Mouse (Mus musculus): ENCODE results near the gene Padi1.

The Padi1 gene

GRCm38 (mm10) chr4:140845666-140846065 lies at the start of gene Padi1:
Padi1 (minus strand) TSS chr4:140845778.
- DNase-seq (ENCODE audit: low read depth, low spot score), result no peak

GRCm38 (mm10) chr4:140892163-140892530 lies 46.6 kb upstream of the Padi1 start:
- no peak for DNase-seq (ENCODE audit: low read depth, low spot score)

DNA sequence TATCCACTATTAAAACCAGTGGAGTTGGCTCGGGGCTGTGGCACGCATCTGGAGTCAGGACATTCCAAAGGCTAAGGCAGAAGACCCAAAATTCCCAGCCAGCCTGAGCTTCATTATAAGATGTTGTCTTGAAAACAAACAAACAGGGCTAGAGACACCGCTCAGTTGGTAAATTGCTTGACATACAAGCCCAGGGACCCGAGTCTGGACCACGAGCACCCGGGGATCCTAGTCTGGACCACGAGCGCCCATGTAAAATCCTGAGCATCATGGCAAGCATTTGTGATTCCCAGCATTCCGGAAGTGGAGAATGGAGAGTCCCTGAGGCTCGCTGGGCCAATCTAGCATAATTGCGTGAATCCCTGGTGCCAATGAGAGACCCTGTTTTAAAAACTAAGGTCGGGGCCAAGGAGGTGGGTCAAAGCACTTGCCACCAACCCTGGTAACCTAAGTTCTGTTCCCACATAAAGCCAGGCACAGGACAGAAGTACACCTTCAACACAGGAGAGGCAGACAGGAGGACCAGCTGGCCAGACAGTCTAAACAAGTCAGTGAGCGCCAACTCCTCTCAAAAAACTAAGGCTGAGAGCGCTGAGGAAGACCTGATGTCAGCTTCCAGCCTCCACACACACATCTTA lies 46.1 kb upstream of the Padi1 start:
- no peak for DNase-seq (ENCODE audit: low read depth, low spot score)

DNA sequence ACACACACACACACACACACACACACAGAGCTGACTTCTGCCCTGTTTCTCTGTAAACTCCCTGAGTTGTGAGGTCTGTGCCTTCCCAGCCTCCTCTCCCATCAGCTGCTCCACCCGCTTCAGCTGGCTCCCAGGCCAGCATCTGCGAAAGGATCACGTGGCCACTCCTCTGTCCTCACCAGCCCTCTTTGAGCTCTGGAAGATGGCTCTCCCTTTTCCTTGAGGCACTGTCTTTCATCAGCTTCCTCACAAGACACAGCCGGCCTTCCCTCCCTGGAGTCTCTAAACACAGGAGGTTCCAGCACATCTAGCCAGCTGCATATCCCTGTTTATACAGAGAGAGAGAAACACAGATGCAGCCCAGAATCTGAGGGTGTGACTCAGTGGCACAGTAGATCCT lies 38.3 kb upstream of the Padi1 start:
- no peak for DNase-seq (ENCODE audit: low read depth, low spot score)

- DNase-seq (ENCODE audit: low read depth, low spot score), result no peak
Measured at GRCm38 (mm10) chr4:140882981-140883380, 37.4 kb upstream of the Padi1 start.

DNA sequence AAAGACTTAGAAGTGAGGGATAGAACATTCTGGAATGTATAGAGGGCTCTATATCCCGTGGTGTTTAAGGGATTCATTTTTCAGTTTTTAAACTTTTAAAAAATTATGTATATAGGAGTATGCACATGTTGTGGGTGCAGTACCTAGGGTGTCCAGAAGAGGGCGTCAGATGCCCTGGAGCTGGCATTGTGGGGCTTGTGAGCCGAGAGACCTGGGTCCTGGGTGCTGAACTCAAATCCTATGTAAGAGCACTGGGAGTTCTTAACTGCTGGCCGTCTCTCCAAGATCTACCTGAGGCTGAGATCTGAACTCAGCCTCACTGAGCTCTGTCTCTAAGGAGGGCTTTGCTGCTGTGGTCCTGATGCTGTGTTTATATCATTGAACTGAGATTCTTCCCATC lies 36.8 kb upstream of the Padi1 start:
- DNase-seq (ENCODE audit: low read depth, low spot score), result no peak

DNA sequence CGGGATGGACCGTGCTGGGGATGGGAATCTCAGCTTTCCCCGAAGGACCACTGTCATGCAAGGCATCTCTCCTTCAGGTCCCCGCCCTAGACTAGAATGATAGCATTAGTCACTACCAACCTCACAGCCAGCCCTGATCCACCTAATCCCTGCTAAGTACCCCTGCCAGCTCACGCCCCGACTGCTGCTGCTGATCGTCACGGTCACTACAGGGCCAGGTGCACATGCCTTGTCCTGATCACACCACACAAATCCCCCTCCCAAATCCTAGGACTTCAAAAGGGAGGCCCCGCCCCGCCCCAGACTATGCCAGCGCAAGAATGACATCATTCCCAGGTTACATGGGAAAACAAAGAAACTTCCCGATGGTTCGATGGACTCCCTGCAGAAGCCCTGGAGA lies 36.2 kb upstream of the Padi1 start:
- DNase-seq (ENCODE audit: low read depth, low spot score), result no peak

- no peak for DNase-seq (ENCODE audit: low read depth, low spot score)
Measured at GRCm38 (mm10) chr4:140881026-140881670, 35.6 kb upstream of the Padi1 start.

- no peak for DNase-seq (ENCODE audit: low read depth, low spot score)
Measured at GRCm38 (mm10) chr4:140880207-140880606, 34.6 kb upstream of the Padi1 start.

DNA sequence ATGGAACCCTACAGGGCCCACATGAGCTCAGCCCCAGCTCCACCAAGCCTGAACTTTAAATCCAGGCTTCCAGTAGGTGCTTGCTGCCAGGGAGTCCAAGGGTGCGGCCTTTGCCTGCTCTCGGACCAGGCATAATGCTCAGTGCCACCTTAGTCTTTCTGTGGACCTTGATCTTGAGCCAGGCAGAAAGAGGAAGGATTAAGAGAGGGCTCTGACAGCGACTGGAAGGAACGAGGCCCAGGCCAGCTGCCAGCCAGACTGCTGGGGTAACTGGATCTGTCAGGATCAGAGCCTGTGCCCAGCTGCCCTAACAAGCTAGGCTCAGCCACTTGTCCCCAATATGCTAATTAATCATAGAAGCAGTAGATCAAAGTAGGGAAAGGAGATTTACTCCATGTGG lies 34.2 kb upstream of the Padi1 start:
- no peak for DNase-seq (ENCODE audit: low read depth, low spot score)

DNA sequence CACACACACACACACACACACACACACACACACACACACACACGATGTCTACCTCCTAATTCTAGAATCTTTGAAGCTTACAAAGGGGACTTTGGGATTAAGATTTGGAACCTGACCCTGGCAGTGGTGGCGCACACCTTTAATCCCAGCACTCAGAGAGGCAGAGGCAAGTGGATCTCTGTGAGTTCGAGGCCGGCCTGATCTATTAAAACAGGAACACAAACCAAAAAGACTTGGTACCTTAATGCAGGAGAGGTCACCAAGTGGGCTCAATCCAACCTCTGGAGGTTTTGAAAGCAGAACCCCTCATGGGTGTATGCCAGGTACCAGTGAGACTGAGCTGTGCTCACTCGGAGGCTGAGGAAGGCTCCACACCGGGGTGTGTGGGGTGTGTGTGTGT lies 33.5 kb upstream of the Padi1 start:
- DNase-seq (ENCODE audit: low read depth, low spot score), result no peak

GRCm38 (mm10) chr4:140878655-140879054 lies 33.1 kb upstream of the Padi1 start:
- DNase-seq (ENCODE audit: low read depth, low spot score), result no peak

- no peak for DNase-seq (ENCODE audit: low read depth, low spot score)
Measured at GRCm38 (mm10) chr4:140877441-140877840, 31.9 kb upstream of the Padi1 start.

DNA sequence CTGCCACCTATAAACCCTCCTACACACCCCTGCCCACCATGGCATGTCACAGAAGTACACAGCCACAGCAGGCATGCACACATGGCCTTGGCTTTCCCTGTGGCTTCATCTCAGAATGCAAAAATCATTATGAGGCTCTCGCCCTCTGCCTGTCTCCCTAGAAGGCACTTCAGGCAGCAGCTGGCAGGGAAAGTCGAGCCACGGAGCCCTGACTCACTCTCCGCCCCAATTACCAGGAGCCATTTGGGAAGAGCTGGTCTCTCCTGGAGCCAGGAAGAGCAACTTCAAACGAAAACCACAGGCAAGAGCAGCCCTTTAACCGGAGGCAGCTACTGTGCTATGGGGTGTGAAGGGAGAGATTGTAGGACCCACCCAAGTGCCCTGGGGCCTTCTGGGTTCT lies 31.1 kb upstream of the Padi1 start:
- no peak for DNase-seq (ENCODE audit: low read depth, low spot score)

- DNase-seq (ENCODE audit: low read depth, low spot score), result no peak
Measured at GRCm38 (mm10) chr4:140876161-140876560, 30.6 kb upstream of the Padi1 start.

GRCm38 (mm10) chr4:140873011-140873410 lies 27.4 kb upstream of the Padi1 start:
- no peak for DNase-seq (ENCODE audit: low read depth, low spot score)

DNA sequence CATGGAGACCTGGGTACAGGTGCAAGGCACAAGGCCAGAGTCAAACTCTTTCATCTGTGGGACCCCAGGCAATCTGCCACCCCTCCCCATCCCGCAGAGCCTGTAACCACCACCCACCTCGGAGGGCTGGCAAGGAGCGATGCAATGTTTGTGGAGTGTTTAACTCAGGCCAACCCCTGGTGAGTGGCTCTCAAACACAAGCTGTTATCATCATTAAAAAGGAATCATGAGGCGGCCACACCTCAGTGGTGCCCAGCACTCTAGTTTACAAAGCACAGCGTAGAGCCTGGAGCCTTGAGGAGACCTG lies 27.1 kb upstream of the Padi1 start:
- DNase-seq (ENCODE audit: low read depth, low spot score), result no peak

GRCm38 (mm10) chr4:140871851-140872685 lies 26.5 kb upstream of the Padi1 start:
- DNase-seq (ENCODE audit: low read depth, low spot score), result no peak

GRCm38 (mm10) chr4:140871376-140871775 lies 25.8 kb upstream of the Padi1 start:
- DNase-seq (ENCODE audit: low read depth, low spot score), result no peak

DNA sequence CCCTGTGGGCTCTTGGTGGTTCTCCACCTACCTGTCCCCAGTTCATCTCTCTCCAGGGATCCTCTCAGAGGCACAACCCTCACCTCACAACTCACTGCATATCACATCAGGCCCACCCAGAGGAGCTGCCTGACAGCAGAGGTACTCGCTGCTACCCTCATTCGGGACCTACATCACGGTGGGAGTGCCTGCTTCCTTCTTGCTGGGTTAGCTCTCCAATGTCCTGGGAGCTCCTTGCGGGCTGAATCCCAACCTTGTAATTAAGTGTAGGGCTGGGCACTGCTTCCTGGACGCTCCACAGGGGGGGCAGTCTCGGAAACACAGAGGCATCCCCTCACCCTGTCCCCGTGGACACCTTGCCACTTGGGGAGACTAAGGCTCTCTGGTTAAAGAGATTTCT lies 25.3 kb upstream of the Padi1 start:
- no peak for DNase-seq (ENCODE audit: low read depth, low spot score)

DNA sequence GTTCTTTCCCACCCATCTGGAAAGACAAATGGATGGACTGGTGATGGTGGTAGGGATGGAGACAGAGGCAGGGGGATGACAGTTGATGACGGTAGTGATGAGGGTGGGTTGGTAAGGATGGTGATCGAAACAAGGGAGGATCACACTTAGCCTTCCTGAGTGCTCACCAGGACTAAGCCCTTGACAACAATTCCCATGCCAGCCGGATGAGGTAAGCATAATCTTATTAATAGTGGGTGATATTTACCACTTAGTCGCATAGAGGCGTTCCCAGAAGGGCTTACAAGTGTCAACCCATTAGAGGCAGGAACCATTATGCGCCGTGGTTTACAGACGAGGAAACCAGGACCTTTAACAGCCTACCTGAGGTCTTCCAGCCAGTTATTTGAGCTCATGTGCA lies 24.4 kb upstream of the Padi1 start:
- no peak for DNase-seq (ENCODE audit: low read depth, low spot score)

- no peak for DNase-seq (ENCODE audit: low read depth, low spot score)
Measured at GRCm38 (mm10) chr4:140868484-140869190, 23.1 kb upstream of the Padi1 start.

Data from c-Kit-negative CD71-positive TER-119-positive erythroid progenitor cells, embryonic 14.5 days (primary cell).